Mouse (Mus musculus): ENCODE results near the gene Ggact.

- TF ChIP-seq CTCF (IDR thresholded peaks at IDR 0.05; ENCODE audit: low read depth, low read length), result no peak
- TF ChIP-seq POLR2A (IDR thresholded peaks at IDR 0.05; ENCODE audit: borderline replicate concordance, low read depth, low read length), result no peak
Observed at GRCm38 (mm10) chr14:122920011-122920410, 6.5 kb upstream of the Ggact start.
